Mouse (Mus musculus): ENCODE measurements around the gene Gm21852. TPM values are rescaled to one million over a fixed set of nuclear protein-coding genes. Genes with fewer than 3 reads are reported as not detected.

The Gm21852 gene
- not detected for polyA plus RNA-seq (2017; shearing (Covaris generic))

GRCm38 (mm10) chrY:40651896-40652295 lies at the start of gene Gm21852:
Gene Gm21852 (minus strand): TSS chrY:40651996.

Other genes starting within 250 kb of the Gm21852 start
- gene Gm21797, start 123.8 kb upstream of the Gm21852 start, polyA plus RNA-seq (2017; shearing (Covaris generic)), result not detected
- not detected for gene Gm20795, start 152.9 kb upstream of the Gm21852 start, polyA plus RNA-seq (2017; shearing (Covaris generic))